25 mouse cellular contexts compared by ENCODE assay signal in the genomic region with DNA sequence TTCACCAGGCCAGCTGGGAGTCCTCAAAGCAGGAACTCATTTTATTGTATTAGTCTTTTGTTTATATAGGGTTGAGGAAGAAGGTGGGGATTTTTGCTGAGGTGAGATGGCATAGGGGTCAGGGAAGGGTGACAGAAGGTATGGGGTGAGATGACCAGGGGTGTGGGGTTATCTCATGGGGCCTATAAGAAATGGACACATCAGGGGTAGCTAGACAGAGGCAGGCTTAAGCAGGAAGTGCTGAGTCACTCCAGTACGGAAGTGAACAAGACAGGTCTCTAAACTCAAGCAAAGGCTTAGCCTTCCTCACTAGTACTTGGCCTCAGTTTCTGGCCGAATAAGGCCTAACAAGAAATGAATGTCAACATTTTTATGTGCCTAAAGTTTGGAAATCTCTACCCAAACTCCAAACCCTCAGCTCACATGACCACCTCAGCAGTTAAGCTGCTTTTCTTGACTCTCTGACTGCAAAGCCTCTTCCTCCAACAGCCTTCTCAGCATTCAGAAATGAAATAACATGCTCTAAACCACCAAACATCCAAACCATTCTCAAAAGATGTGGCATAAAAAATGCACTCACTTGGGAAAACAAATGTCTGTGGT.
A peak's percentile ranks its signal among the peaks of the same experiment; 100 is the strongest.
DNase-seq lines count a peak whose midpoint lies in the region.
"Had no signal": no experiment of that assay in that cellular context is flagged by ENCODE, and none has a peak within 500 bp of the region (broad histone marks: within the 10 kb centered on the region; RNA-seq: fewer than 3 reads in every experiment).

No protein-coding gene starts in this region.

- DNase-seq in heart, adult 11 months, result peak; percentile 61
- DNase-seq in heart, embryonic 10.5 days (ENCODE audit: low spot score), result no peak
- DNase-seq in R1 (ENCODE audit: low read depth, low spot score), result peak; percentile 46
- DNase-seq in left cerebral cortex, adult 9 months (ENCODE audit: low spot score in 2 of 2), result no peak
- no peak for DNase-seq in gastrocnemius, adult 8-10 months (ENCODE audit: low spot score in 2 of 2)
- no peak for DNase-seq in layer of hippocampus, adult 18-20 months (ENCODE audit: low spot score in 2 of 2)
- DNase-seq: adrenal gland, postnatal 10 days; cerebellum, adult 8-10 months; cerebellum, postnatal 36 days; embryo, embryonic 11 days; gastrocnemius, postnatal 25 days; heart, postnatal 36 days; kidney, adult 18-20 months; liver; thymus, postnatal 36 days had no signal

- H3K4me1 ChIP-seq in heart, embryonic 10.5 days, result no peaks in the 10 kb centered on the region
- H3K4me1 ChIP-seq: embryonic facial prominence, embryonic 13.5 days; heart, embryonic 15.5 days; limb, embryonic 10.5 days; liver, embryonic 15.5 days; midbrain, embryonic 12.5 days; neural tube, embryonic 12.5 days had no signal

- H3K79me2 ChIP-seq in macrophage (ENCODE audit: inconsistent target), result no peaks in the 10 kb centered on the region

- no peaks in the 10 kb centered on the region for H3K36me3 ChIP-seq in heart, embryonic 10.5 days
- no peaks in the 10 kb centered on the region for H3K36me3 ChIP-seq in macrophage (ENCODE audit: inconsistent target)
- H3K36me3 ChIP-seq: embryonic facial prominence, embryonic 13.5 days; heart, embryonic 15.5 days; limb, embryonic 10.5 days; liver, embryonic 15.5 days; midbrain, embryonic 12.5 days; neural tube, embryonic 12.5 days had no signal

- H3K4me3 ChIP-seq in heart, embryonic 10.5 days, result no peak overlapping the region
- no peak overlapping the region for H3K4me3 ChIP-seq in macrophage (ENCODE audit: inconsistent target)
- H3K4me3 ChIP-seq: embryonic facial prominence, embryonic 13.5 days; heart, embryonic 15.5 days; left cerebral cortex, adult 2 months; limb, embryonic 10.5 days; liver, embryonic 15.5 days; midbrain, embryonic 12.5 days; neural tube, embryonic 12.5 days had no signal

- H3K27me3 ChIP-seq in heart, embryonic 10.5 days (ENCODE audit: insufficient read depth, poor library complexity, severe bottlenecking), result no peaks in the 10 kb centered on the region
- H3K27me3 ChIP-seq: embryonic facial prominence, embryonic 13.5 days; heart, embryonic 15.5 days; liver, embryonic 15.5 days; midbrain, embryonic 12.5 days; neural tube, embryonic 12.5 days had no signal

- no peak overlapping the region for H3K27ac ChIP-seq in heart, embryonic 10.5 days
- H3K27ac ChIP-seq in macrophage, result 0 out of 2 replicates have a peak overlapping the region, but pooled peaks have one; percentile 4
- H3K27ac ChIP-seq: embryonic facial prominence, embryonic 13.5 days; heart, embryonic 15.5 days; hindbrain, embryonic 14.5 days; kidney, postnatal 0 days; left cerebral cortex, adult 2 months; limb, embryonic 10.5 days; liver, embryonic 15.5 days; midbrain, embryonic 12.5 days; neural tube, embryonic 12.5 days had no signal

- WGBS in heart, embryonic 10.5 days, result 70% methylated on average over 2 of the region's 2 CpGs
- 50% methylated on average over 2 of the region's 2 CpGs for WGBS in macrophage (ENCODE audit: missing documents)

- no peaks in the 10 kb centered on the region for H3K9me3 ChIP-seq in heart, embryonic 10.5 days
- H3K9me3 ChIP-seq: embryonic facial prominence, embryonic 13.5 days; heart, embryonic 15.5 days; limb, embryonic 10.5 days; liver, embryonic 15.5 days; midbrain, embryonic 12.5 days; neural tube, embryonic 12.5 days had no signal

Comparison
In these comparisons a context has a peak if more than half of its experiments do, and no peak if none do; other contexts are left out.
1. DNase-seq: peak in heart, adult 11 months (single experiment) and R1 (single experiment); none in heart, embryonic 10.5 days (single experiment), left cerebral cortex, adult 9 months (0 of 2), gastrocnemius, adult 8-10 months (0 of 2) and layer of hippocampus, adult 18-20 months (0 of 2).